Mouse (Mus musculus) E14TG2a.4 (cell line): ENCODE measurements around the gene Adgrl2.

Experiments
- CTCF ChIP-seq: conservative IDR thresholded peaks from 2 replicates; pipeline ENCODE4 v1.5.1; 2014; ENCODE audit warnings: low read length
- NANOG ChIP-seq: IDR thresholded peaks from 2 replicates; pipeline ENCODE4 v1.6.1; 2014; ENCODE audit warnings: borderline replicate concordance, low read length, mixed read lengths
- POU5F1 ChIP-seq: IDR thresholded peaks from 2 replicates; pipeline ENCODE4 v1.6.1; 2014; ENCODE audit warnings: low read length, borderline replicate concordance

DNA sequence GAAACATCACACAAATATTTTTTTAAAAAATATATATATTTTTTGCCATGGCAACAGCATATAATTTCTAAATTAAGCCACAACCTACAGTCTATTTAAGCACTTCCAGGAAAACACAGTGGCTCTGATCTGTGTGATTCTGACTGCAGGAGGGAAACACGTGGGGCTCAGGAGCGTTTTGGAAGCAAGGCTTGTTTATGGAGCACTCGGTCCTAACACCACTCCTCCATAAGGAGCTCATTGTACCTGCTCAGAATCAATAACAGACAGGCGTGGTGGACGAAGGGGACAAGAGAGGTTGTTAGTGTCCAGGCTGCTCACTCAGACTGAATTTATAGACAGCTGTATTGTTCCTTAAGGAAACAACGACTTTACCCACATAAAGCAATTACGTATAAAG lies 128.5 kb downstream of the Adgrl2 start:
- TF ChIP-seq CTCF (no peak), POU5F1 (no peak), NANOG (no peak)
